Mouse (Mus musculus) cerebellum, adult 9-10 months (tissue): ENCODE measurements at regions not wholly inside any gene's neighbourhood (a gene's known extent, or its start where the extent isn't known, plus 50 kb on each side); places are given as distances from the start of the nearest gene placed in this dataset.

Experiments
- DNase-seq: peaks from one replicate; pipeline ENCODE4 v3.0.0; 2022

DNA sequence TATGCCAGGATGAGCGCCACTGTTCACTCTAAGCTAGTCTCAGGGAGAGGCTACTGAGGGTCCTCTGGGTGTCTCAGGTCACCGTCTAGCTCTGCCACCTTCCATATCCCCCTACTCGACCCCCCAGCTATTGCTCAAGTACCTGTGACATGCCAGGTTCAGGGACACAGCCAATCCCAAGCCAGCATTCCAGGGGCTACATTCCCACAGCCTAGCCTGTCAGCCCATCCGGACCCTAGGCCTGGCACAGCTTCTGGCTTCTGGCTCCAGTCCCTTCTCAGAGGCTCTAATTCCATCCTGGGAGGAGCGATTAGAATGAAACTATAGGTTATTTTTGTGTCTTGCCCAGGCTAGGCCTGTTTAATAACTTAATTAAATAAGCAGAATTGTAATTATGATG, 105.2 kb downstream of the 1810010D01Rik start:
- DNase-seq, result no peak

DNA sequence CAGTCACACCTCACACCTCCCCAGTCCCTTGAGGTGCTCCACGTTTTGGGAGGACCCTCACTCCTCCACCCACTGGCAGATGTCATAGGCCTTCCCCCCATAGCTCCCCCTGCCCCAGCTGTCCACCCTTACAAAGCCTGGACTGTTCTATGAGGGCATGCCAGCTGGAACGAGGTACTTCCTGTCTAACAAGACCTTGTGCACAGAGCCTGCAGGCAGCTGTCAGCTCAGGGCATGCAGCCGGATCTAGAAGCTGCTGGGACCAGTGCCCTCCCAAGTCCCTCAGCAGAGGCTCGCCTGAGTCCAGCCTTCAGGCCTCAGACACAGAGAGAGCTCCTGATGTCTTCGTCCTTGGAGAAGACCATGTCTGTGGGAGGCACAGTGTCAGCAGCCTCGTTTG, 105.7 kb downstream of the 1810010D01Rik start:
- no peak for DNase-seq

DNA sequence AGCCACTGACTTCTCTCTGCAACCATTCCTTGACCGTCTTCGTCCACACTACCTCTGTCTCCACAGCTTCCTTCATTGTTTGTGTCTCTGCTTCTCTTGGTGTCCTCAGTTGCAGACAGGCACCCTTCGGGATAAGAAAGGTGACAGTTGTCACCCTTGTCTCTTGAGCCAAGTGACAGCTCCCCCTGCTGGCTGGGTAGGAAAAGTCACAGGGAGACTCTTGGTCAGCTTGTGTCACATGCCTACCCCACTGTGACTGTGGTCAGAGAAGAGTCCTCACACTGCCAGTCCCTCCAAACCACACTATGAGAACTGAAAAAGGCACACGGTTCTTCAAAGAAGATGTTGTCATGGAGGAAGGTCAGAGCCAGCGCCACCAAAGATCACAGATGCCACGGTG, 109.6 kb downstream of the 1810010D01Rik start:
- no peak for DNase-seq

DNA sequence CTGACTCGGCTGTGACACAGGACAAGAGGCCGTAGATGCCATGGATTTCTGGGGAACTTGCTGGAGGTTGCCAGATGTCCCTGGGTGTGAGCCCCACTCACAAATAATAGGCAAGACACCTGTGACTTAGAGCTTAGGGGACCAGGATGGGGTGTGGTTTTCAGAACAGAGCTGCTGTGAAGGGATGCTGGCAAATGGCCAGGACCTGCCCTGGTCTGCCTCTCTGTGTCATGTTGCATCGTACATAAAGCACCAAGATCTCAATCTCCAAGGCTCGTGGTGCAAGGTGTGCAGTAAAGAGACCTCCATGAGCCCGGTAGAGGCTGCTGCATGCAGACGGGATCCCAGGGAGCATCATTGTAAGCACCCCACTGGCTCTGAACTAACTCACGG, 113.8 kb downstream of the 1810010D01Rik start:
- DNase-seq, result no peak

DNA sequence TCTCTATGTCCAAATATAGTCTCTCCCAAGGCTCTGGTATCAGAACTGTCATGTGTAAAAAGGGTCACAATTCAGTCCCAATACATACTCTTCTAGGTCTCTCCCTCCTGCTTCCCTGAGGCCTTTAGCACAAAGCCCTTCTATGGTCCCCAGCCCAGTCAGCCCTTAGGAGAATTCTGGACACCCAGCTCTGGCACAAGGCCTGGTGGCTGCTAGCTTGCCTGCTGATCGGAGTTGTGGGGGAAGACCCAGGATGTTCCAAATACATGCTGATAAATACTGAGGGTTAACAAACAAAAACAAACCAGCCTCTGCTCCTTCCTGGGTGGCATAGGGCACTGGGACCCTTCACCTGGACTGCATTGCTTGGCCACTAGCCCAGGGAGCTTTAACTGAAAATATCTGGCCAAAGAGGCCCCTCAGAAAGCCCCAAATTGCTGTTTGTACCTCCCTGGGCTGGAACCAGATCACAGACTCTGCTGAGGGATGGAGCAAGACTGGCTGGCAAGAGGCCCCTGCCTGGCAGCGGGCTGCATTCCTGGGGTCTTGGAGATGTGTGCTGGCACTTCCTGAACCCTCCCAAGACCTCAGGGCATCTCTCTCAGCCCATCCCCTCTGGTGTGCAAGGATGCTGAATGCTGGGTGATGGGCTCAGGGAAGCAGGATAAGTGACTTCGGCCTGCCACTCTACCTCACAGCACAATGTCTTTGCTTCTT, 114.3 kb downstream of the 1810010D01Rik start:
- DNase-seq, result no peak

DNA sequence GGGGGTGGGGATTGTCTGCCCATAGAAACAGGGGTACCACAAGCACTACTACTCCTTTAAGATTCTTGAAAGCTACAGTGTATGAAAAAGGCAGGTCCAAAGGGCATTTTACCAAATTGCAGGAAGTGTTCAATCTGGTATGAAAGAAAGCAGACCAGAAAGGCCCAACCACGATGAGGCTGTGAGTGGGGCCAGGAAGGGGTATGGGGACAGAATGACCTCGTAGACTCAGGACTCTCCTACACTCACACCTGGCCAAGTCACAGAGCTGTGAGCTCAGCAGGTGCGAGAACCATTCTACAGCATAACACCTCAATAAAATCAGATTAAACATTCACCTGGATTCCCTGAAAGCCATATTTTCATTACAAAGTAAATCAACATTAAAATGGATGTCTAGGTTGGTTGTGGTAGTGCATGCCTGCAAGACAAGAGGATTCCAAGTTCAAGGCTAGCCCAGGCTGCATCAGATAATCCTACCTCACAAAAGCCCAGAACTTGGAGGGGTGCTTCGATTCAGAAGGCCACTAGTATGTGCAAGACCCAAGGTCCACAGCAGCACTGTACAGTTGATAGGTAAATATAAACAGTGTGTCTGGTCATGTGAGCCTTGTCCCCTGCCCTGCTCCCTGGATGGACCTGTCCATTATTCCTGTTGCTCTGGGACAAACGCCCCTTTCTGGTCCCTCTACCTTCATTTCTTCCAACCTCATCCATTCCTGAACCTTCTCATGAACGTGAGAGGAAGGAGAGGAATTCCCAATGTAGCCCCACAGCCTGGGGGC, 115.3 kb downstream of the 1810010D01Rik start:
- no peak for DNase-seq

DNA sequence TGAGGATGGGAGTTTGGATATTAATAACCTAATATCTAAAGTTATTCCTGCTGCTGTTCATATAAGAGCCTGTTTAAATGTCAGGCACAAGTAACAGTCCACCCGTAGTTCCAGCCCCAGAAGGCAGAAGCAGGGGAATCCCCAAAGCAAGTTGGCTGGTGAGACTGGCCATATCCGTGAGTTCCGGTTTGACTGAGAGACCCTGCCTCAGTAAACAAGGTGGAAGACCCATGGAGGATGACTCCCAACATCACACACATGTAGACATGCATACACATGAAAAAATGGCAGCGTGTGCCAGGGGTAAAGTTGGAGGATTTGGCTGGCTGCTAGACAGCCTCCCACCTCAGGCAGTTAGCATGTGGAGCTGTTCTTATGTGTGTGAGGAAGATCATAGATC, 117.1 kb downstream of the 1810010D01Rik start:
- no peak for DNase-seq

DNA sequence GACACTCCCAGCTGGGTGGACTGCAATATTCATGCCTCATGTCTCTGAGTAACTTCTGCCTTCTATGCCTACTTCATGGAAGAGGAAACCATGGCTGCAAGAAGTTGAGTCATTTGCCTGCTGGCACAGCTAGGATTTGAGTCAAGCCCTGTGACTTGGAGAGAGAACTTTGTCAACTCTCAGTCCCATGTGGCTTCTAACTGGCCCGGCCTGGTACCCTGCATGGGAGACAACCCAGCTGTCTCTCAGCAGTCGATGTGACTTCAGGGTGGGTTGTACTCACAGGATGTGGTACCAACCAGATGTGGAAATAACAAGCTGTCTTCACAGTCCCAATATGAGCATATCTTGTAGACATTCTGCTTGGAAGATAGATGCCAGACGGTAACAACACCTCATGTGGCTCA, 118.6 kb downstream of the 1810010D01Rik start:
- no peak for DNase-seq

DNA sequence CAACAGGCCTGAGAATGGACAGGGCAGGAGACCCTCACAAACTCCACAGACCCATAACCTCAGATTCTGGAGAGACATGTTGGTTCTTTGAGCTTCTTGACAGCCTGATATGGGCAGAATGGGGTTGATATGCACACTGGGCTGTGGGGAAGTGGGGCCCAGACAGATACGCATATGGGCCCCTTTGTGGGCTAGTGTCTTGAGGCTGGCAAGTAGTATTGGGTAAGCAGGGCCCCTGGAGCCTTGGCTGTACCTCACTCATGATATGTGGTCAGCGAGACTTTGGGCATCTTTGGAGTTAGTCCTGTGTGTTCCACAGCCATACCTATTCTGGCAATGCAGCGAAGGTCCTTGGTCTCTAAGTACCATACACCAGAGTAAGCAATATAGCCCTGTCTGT, 119.3 kb downstream of the 1810010D01Rik start:
- DNase-seq, result no peak

DNA sequence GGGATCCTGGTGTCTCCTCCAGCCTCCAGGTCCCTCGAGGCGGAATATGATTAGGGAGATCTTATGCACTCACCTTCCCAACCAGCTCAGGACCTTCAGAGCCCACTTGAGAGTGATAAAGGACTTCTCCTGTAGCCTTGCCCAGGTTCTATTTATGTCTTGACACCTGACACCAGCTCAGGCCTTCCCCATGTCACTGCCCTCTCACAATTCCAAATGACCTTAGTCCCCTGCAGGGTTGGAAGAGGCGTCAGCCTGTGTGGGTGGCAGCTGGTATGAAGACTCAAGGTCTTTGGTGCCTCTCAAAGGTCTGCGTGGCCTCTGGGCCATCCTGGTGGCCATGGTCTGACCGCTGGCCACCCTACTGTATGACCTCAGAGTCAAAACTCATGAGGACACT, 120.1 kb downstream of the 1810010D01Rik start:
- DNase-seq, result no peak

DNA sequence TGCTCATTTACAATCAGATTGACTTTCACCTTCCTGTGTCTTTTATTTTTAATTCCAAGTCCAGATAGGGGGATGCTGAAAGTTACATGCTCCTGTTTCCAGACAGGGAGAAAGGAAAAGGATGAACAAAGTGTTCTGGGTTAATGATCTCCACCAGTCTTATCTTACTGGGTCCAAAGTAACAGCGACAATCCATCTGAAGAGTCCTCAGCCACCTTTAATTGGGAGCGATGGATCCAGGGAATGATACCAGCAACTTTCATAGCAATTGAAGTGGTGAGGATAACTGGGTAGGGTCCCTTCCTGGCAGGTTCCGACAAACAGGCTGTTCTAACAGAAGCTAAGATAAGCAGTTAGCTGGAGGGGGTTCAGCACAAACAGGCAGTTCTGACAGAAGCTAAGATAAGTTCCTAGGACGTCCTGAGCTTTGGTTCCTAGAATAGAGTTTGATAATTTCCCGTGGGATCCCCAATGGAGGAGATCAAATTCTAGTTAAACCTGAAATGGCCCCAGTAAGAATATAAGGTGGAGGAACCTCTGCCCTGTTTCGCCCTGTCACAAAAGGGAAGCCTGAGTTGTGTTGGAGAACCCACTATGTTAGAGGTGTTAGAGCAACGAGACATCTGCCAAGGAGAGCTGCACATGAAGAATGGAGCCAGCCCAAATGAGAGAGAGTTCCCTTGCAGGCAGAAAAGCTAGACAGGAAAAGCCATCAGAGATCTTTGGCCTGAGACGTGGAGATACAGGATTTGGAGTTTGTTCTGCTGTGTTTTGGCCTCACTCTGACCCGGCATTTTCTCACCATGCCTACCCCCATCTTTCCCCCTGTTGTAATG, 124.8 kb downstream of the 1810010D01Rik start:
- no peak for DNase-seq

DNA sequence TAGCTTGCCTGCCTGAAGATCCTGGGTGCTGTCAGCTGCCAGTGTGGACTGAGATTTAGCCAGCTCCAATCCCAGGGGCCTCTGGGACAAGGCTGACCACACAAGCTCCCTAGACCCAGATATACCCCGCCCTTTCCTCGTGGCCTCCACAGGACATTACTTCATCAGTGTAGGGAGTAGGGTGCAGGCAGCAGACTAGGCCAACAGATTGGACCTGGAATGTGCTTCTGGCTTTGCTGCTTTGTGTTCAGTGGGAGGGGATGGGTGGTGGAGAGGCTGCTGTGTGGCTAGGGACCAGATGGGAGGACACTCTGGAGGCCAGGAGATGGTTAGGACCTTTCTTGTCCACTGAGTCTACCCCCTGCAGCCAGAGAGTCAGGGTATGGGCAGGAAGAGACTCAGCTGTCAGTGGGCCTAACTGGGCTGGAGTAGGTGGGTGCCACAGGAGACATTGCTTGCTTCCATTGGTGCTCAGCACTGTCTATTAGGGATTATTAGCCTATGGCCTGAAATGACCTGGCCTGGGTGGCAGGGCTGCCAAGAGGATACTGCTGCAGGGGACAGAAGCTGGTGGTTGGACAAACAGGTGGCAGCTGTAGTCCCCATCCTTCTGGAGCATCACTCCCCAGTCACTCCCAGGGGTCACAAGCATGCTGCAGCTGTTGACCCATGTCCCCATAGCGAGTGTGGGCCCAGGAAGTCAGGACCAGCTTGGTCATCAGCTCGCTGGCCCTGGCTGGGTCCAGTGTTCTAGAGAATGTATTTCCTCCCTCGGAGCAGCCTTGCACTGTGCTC, 132.5 kb upstream of the Ccnd1 start:
- no peak for DNase-seq

DNA sequence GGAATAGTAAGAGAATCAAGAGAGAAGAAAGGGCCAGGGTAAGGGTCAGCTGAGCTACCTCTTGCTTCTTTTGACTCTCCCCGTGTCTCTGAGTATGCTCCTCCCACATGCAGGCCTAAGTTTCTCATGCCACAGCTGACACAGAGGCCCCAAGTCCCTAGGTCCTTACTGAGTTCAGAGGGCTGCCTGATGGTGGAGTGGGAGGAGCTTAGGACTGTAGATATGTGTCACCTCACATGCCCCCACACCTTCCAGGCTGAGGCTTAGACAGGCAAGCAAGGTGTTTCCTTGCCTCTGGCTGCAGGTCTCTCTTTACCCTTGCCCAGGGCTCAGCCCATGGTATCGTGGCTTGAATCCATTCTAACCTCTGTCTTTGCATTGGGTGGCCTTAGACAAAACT, 131.8 kb upstream of the Ccnd1 start:
- DNase-seq, result no peak

DNA sequence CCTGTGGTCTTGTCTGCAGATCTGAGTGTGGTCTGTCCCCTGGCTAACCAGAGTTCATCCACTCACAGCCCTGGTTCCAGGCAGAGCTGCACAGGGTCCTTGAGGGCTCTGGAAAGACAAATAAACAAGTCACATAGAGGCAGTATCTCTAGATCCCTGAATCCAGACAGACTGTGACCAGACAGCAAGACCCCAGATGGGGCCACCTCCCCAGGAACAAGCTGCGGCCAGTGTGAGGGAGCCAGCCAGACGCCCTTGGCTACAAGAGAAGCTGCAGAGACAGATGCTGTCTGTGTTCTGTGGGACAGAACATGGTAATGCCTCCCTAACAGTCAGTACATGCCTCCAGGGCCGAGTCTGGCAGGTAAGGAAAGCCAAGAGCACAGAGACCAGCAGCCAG, 127.6 kb upstream of the Ccnd1 start:
- no peak for DNase-seq

DNA sequence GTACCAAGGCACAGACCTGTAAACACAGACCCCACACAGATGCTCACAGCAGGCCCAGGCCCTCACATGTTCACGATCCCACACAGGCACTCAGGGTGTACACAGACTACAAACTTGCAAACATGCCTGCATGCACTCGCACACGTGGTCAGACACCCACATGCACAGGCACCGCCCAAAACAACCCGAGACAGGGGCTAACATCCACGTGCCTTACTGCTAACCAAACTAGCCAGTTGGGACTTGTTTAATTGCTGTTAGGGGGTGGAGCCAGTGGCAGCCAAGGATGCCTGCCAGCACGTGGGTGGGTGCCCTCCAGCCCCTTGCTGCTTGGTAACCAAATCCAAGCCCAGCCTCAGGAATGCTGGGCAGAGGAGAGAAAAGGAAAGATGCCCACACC, 116.6 kb upstream of the Ccnd1 start:
- no peak for DNase-seq

DNA sequence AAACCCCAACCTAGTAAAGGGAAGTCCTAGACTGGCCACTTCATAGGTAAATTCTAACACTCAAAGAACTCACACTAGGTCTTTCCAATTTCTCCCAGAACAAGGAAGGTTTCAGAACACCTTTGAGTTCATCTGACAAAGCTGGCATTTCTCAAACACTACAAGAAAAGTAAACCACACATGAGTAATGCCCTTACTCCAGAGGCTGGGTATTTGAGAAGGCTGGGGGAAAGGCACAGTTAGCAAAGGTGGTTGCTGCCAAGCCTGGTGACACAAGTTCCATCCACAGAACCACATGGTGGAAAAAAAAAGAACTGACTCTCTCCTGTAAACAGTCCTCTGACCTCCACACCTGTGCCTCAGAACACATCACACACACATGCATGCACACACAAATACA, 111.9 kb upstream of the Ccnd1 start:
- DNase-seq, result no peak

DNA sequence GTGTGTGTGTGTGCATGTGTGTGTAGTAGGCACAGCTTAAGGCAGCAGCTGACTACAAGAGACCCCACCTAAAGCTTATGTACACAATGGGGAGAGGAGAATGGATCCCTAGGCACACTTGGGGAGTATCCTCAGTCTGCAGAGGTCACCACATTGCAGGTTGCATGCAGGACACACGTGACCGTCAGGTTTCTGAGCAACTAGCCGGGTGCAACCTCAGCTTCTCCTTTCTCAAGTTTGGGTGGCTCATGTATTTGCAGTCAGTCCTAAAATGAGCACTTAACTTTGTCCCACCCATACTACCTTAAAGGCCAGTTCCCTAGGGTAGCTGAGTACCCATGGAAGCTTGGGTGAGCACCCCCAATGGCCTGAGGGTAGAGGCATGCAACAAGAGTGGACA, 111.0 kb upstream of the Ccnd1 start:
- DNase-seq, result no peak

DNA sequence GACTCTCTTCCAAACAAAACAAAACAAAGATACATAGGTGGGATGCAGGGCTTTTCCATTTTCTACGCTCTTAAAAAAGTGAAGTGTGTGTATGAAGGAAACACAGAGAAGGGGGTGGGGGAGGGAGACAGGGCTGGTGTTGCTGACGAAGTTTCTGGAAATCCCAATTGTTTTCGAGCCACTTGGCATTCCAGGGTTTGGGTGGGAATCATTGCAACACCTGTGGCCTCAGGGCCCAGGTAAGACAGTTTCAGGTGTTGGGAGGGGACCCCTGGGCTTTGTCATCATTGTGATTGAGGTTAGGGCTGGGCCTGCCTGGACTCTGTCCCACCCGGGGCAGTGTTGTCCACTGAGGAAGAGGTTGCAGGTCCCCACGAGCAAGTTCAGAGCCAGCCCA, 108.8 kb upstream of the Ccnd1 start:
- no peak for DNase-seq

DNA sequence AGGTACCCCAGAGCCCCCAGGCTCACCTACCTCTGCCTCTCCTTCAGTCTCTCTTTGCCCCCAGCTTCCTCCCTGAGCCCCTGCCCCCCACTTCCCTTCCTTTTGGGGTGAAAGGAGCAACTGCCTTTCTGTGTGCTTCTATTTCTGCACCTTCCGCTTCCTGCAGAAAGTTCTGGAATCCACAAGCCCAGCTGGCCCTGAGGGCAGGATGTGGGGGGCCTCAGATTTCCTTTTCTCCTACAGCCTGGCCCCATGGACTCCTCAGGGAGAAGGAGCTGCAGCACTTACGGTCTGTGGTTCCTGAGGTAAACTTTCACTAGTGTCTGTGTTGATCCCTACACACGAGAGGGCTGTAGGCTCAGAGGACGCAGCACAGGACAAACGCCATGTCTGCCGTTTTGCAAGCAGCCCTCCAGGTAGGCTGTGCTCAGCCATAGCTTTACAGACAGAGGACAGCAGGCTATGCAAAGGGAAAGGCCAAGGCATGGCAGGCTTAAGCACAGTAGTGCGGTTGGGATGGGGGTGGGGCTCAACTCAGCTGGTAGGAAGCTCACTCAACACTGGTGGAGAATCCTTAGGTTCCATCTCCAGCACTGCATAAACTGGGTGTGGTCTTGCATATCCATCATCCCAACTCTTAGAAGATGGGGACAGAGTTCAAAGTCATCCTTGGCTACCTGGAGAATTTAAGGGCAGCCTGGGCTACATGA, 108.2 kb upstream of the Ccnd1 start:
- DNase-seq, result no peak

DNA sequence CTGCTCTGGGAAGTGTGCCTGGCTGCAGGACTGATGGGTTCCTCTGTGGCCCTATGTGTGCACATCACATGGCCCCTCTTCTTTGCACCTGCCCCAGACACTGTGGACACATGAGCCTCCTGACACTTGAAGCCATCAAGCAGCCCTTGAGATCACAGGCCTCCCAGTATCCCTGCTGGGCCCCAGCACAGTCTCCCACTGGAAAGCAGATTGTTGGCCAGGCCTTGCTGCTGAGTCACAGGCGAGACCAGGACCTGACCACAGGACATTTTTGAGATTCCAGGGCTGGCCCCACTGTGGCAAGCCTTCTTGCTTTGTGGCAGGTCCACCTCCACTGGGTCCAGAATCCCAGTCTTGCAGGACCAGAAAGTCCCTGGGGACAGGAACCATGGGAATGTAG, 105.5 kb upstream of the Ccnd1 start:
- DNase-seq, result no peak

DNA sequence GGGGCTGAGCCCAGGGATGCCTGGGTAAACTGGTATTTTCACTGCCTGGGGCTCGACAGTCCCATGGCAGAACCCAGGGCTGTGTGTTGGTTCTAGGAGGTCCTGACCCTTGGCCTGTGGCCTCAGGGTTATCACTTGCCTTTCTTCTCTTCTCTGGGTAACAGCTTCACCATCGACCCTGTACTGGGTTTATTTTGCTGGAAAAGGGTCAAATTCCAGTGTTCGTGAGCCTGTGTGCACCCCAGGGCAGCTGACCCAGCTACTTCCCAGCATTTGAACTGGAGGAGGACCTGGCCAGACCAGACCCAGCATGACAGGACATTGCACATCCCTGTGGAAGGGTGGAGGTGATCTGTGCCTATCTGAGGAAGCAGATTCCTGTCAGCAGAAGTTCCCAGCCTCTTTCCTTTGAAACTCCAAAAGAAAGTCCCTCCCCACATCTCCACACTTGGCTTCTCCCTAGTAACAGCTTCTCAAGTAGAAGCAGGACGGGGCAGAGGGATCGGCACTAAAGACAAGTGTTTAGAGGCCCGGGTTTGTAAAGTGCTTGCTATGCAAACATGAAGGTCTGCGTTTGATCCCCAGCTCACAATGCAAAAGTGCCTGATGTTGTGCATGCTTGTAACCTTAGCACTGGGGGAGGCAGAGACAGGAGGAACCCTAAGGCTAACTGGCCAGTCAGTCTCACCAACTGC, 103.9 kb upstream of the Ccnd1 start:
- no peak for DNase-seq

DNA sequence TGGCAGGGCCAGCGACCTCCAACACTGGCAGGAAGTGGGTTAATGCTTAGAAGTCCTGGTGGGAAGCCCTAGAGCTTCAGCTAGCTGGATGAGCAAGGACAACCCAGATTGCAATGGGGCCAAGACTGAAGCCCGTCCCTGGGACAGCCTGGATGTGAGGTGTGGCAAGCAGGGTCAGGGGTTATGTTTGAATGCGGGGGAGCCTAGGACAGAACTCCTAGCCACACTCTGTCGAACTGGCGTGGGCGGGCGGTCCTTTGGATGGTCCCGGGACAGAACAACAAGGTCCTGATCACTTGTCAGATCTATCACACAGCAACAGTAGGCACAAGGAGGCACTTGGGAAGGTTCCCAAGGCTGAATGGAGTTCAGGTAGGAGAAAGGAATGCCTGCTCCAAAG, 101.1 kb upstream of the Ccnd1 start:
- DNase-seq, result no peak
